In genomic region chr5:65897731-65898130, GRCm38 (mm10) we compare ENCODE assay signal across 14 mouse cellular contexts. TPM values are rescaled to one million over a fixed set of nuclear protein-coding genes. Genes with fewer than 3 reads are reported as not detected.
"Had no signal": no experiment of that assay in that cellular context is flagged by ENCODE, and none has a peak within 500 bp of the region (broad histone marks: within the 10 kb centered on the region; RNA-seq: fewer than 3 reads in every experiment).

No protein-coding gene starts in this region.

- H3K27me3 ChIP-seq: limb, embryonic 15.5 days; liver, embryonic 12.5 days had no signal

- H3K4me3 ChIP-seq: left cerebral cortex, adult 2 months; limb, embryonic 15.5 days; liver, embryonic 12.5 days; midbrain, embryonic 10.5 days had no signal

- H3K4me2 ChIP-seq: limb, embryonic 15.5 days; liver, embryonic 12.5 days; lung, embryonic 14.5 days had no signal

- DNase-seq: kidney, adult 8-10 months; kidney, postnatal 25 days; lung, embryonic 14.5 days; lung, postnatal 10 days; lung, postnatal 4 days; right cerebral cortex, postnatal 14 days; thymus, postnatal 4 days had no signal

- H3K9me3 ChIP-seq: limb, embryonic 15.5 days had no signal

- H3K27ac ChIP-seq: left cerebral cortex, adult 2 months; limb, embryonic 15.5 days; liver, embryonic 12.5 days; midbrain, embryonic 10.5 days; stomach, postnatal 0 days had no signal

- ATAC-seq: liver, embryonic 12.5 days; midbrain, embryonic 16.5 days had no signal

- H3K36me3 ChIP-seq: limb, embryonic 15.5 days; liver, embryonic 12.5 days; midbrain, embryonic 10.5 days had no signal

- H3K9ac ChIP-seq: limb, embryonic 15.5 days; liver, embryonic 12.5 days; lung, embryonic 14.5 days had no signal

RNA-seq across cellular contexts. Expression of gene Chrna9, which starts 37.0 kb away (rescaled TPM):
- polyA plus RNA-seq: liver, embryonic 12.5 days; lung, embryonic 14.5 days; midbrain, embryonic 16.5 days; neural tube, embryonic 14.5 days; stomach, postnatal 0 days had no signal
